Mouse (Mus musculus): ENCODE data around the gene Nemf. TPM values are rescaled to one million over a fixed set of nuclear protein-coding genes. Genes with fewer than 3 reads are reported as not detected.

Nemf gene
- total and polyA plus RNA-seq, 2 experiments = 2.2 to 14.6 TPM

DNA sequence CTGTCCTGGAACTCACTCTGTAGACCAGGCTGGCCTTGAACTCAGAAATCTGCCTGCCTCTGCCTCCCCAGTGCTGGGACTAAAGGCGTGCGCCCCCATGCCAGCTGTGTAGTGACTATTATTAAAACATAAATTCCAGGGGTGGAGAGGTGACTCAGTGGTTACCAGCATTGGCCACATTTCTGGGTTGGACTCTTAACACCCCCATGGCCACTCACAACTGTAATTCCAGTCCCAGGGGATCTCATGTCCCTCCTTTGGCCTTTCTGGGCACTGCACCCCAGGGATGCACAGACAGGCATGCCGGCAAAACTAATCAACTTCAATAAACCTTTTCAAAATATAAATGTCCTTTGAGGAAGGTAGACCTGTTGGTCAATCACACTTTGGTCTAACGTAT, 58.7 kb downstream of the Nemf start:
- DNase-seq (ENCODE audit: extremely low read depth, low read depth, low spot score) = no peak
- Histone ChIP-seq H3K36me3 (ENCODE audit: control insufficient read depth, insufficient read depth, low read length) (peaks cover 14% of the 10 kb centered on the region), H3K27me3 (ENCODE audit: control insufficient read depth, insufficient read depth, low read length) (no peaks in the 10 kb centered on the region), H3K27ac (replicated peaks; ENCODE audit: insufficient read depth, low read depth, low read length) (no peak overlapping the region), H3K4me3 (ENCODE audit: insufficient read depth, low read depth, low read length) (no peak overlapping the region), H3K9ac (ENCODE audit: low read depth, low read length) (no peak overlapping the region), H3K79me2 (ENCODE audit: control insufficient read depth, insufficient read depth, low read length) (peaks cover 10% of the 10 kb centered on the region; the same call in 1 of the 2 replicates), H3K4me1 (ENCODE audit: control insufficient read depth, insufficient read depth, low read length) (peaks cover 11% of the 10 kb centered on the region)
- 83% methylated on average over 4 of the region's 4 CpGs for WGBS
- TF ChIP-seq CTCF (IDR thresholded peaks at IDR 0.05; ENCODE audit: low read depth, low read length) (0 out of 2 replicates have a peak, but pooled peaks have one; percentile 1), POLR2A (IDR thresholded peaks at IDR 0.05; ENCODE audit: extremely low read depth, insufficient read depth, low read length) (no peak)

- Histone ChIP-seq H3K4me3 (ENCODE audit: insufficient read depth, low read depth, low read length) (peak overlapping the region; percentile 96), H3K27me3 (ENCODE audit: control insufficient read depth, insufficient read depth, low read length) (no peaks in the 10 kb centered on the region), H3K9ac (ENCODE audit: low read depth, low read length) (peak overlapping the region; percentile 98), H3K79me2 (ENCODE audit: control insufficient read depth, insufficient read depth, low read length) (peaks cover 10% of the 10 kb centered on the region; the same call in 1 of the 2 replicates), H3K36me3 (ENCODE audit: control insufficient read depth, insufficient read depth, low read length) (peaks cover 10% of the 10 kb centered on the region), H3K4me1 (ENCODE audit: control insufficient read depth, insufficient read depth, low read length) (peaks cover 11% of the 10 kb centered on the region), H3K27ac (replicated peaks; ENCODE audit: insufficient read depth, low read depth, low read length) (peak overlapping the region; percentile 83)
- WGBS = 15% methylated on average over 20 of the region's 20 CpGs
- TF ChIP-seq CTCF (IDR thresholded peaks at IDR 0.05; ENCODE audit: low read depth, low read length) (no peak), POLR2A (IDR thresholded peaks at IDR 0.05; ENCODE audit: extremely low read depth, insufficient read depth, low read length) (no peak)
- DNase-seq (ENCODE audit: extremely low read depth, low read depth, low spot score) = peak; percentile 48
These were observed 59.4 kb downstream of the Nemf start for GRCm38 (mm10) chr12:69297411-69298150.

DNA sequence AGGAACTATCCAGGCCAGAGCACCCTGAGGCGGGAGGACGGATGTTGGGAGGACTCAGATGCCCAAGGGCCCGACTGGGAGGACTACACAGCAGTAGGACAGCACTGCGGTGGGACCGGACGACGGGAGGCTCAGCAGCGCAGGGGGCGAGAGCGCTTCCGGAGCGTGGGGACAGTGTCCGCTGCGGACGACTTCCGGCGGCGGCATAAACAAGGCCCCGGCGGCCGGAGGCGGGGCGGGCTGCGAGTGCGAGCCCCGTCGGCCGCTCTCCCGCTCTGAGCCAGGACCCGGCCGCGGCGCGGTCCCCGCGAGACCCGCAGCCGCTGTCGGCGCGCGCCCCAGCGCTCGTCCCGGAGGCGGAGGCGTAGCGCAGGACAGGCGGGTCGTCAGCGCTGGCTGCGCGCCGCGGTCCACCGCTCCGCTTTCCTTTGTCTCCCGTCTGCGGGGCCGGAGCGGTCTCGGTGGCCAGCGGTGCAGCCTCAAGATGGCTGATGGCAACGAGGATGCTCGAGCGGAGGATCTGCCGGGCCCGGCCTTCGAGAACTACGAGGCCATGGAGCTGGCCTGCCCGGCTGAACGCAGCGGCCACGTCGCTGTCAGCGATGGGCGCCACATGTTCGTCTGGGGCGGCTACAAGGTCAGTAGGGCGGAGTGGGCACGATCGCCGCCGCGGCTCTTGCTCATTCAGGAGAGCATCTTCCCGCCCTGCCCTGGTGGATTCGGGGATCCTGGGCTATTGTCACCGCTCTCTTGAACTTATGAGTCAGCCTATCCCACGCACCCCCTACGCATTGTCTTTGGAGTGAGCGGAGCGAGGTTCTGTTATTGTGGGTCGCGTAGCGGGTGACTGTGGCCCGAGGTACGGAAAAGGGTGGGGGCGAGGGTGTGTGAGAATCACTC, 60.2 kb downstream of the Nemf start, which contains the start of gene Klhdc2:
TSS of gene Klhdc2 (plus strand) at position 171 of the 900 bp plus-strand sequence.
- H3K36me3 ChIP-seq (ENCODE audit: control insufficient read depth, insufficient read depth, low read length) = peaks cover 3% of the 10 kb centered on the region; the same call in 1 of the 2 replicates
- WGBS = under 1% methylated on average over 98 of the region's 98 CpGs
- H3K4me3 ChIP-seq (ENCODE audit: insufficient read depth, low read depth, low read length) = peak within 1 kb of the TSS; percentile 96
- DNase-seq (ENCODE audit: extremely low read depth, low read depth, low spot score) = peak; percentile 53
- TF ChIP-seq POLR2A (IDR thresholded peaks at IDR 0.05; ENCODE audit: extremely low read depth, insufficient read depth, low read length) (0 out of 2 replicates have a peak, but pooled peaks have one; percentile 57), CTCF (IDR thresholded peaks at IDR 0.05; ENCODE audit: low read depth, low read length) (0 out of 2 replicates have a peak, but pooled peaks have one; percentile 0)
- peaks cover 11% of the 10 kb centered on the region for H3K4me1 ChIP-seq (ENCODE audit: control insufficient read depth, insufficient read depth, low read length)
- H3K27me3 ChIP-seq (ENCODE audit: control insufficient read depth, insufficient read depth, low read length) = no peaks in the 10 kb centered on the region
- peaks cover 10% of the 10 kb centered on the region; the same call in 1 of the 2 replicates for H3K79me2 ChIP-seq (ENCODE audit: control insufficient read depth, insufficient read depth, low read length)
- peak within 1 kb of the TSS; percentile 98 for H3K9ac ChIP-seq (ENCODE audit: low read depth, low read length)
- peak within 1 kb of the TSS; percentile 83 for H3K27ac ChIP-seq (replicated peaks; ENCODE audit: insufficient read depth, low read depth, low read length)

DNA sequence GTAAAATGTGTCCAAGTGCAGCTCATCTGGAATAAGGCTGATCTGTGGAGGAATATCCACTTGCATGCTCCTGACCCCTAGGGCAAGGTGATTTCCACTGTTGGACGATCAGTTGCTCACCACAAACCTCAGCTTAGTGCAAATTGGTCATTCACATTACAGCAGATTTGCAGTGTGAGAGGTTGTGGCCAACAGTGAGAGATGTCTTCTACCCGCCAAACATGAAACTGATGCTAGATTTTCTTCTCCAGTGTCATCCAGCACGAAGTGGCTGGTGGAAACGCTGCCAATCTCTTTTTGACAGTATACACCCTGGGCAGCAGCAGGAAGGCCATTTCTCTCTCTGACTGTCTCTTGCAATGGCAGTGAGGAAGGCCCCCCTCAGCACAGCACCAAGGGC, 61.3 kb downstream of the Nemf start:
- H3K36me3 ChIP-seq (ENCODE audit: control insufficient read depth, insufficient read depth, low read length) = no peaks in the 10 kb centered on the region
- H3K79me2 ChIP-seq (ENCODE audit: control insufficient read depth, insufficient read depth, low read length) = peaks cover 10% of the 10 kb centered on the region; the same call in 1 of the 2 replicates
- H3K4me1 ChIP-seq (ENCODE audit: control insufficient read depth, insufficient read depth, low read length) = peaks cover 11% of the 10 kb centered on the region
- no peak overlapping the region for H3K4me3 ChIP-seq (ENCODE audit: insufficient read depth, low read depth, low read length)
- no peak for TF ChIP-seq POLR2A (IDR thresholded peaks at IDR 0.05; ENCODE audit: extremely low read depth, insufficient read depth, low read length)
- WGBS = 94% methylated on average over 4 of the region's 4 CpGs
- no peak overlapping the region for H3K9ac ChIP-seq (ENCODE audit: low read depth, low read length)
- no peak overlapping the region for H3K27ac ChIP-seq (replicated peaks; ENCODE audit: insufficient read depth, low read depth, low read length)
- H3K27me3 ChIP-seq (ENCODE audit: control insufficient read depth, insufficient read depth, low read length) = no peaks in the 10 kb centered on the region
- no peak for DNase-seq (ENCODE audit: extremely low read depth, low read depth, low spot score)

DNA sequence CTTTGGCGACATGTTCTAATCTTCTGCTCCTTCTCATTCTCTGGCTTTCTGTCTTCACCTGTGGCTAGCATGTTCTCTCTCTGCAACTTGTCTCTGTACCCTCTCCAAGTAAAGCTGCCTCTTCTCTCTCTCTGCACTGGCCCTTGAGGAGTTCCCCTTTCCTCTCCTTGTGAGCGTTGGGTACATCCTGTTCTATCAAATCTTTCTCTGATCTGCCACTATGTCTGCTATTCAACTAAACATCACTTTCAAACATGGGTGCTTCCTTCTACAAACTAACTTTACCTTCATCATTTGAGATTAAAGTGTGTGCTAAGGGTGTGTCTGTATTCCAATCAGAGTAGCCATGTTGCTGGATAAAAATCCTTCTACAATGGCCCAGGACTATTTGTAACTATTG, 62.0 kb downstream of the Nemf start:
- H3K9ac ChIP-seq (ENCODE audit: low read depth, low read length) = no peak overlapping the region
- 87% methylated on average over 2 of the region's 2 CpGs for WGBS
- H3K36me3 ChIP-seq (ENCODE audit: control insufficient read depth, insufficient read depth, low read length) = no peaks in the 10 kb centered on the region
- peaks cover 10% of the 10 kb centered on the region; the same call in 1 of the 2 replicates for H3K79me2 ChIP-seq (ENCODE audit: control insufficient read depth, insufficient read depth, low read length)
- TF ChIP-seq CTCF (IDR thresholded peaks at IDR 0.05; ENCODE audit: low read depth, low read length) = no peak
- H3K4me1 ChIP-seq (ENCODE audit: control insufficient read depth, insufficient read depth, low read length) = peaks cover 11% of the 10 kb centered on the region
- H3K27me3 ChIP-seq (ENCODE audit: control insufficient read depth, insufficient read depth, low read length) = no peaks in the 10 kb centered on the region
- H3K4me3 ChIP-seq (ENCODE audit: insufficient read depth, low read depth, low read length) = no peak overlapping the region
- DNase-seq (ENCODE audit: extremely low read depth, low read depth, low spot score) = no peak
- no peak overlapping the region for H3K27ac ChIP-seq (replicated peaks; ENCODE audit: insufficient read depth, low read depth, low read length)

All from liver, adult 2 months (tissue).